Mouse (Mus musculus): ENCODE data around the gene Spg20.

Gene Spg20

DNA sequence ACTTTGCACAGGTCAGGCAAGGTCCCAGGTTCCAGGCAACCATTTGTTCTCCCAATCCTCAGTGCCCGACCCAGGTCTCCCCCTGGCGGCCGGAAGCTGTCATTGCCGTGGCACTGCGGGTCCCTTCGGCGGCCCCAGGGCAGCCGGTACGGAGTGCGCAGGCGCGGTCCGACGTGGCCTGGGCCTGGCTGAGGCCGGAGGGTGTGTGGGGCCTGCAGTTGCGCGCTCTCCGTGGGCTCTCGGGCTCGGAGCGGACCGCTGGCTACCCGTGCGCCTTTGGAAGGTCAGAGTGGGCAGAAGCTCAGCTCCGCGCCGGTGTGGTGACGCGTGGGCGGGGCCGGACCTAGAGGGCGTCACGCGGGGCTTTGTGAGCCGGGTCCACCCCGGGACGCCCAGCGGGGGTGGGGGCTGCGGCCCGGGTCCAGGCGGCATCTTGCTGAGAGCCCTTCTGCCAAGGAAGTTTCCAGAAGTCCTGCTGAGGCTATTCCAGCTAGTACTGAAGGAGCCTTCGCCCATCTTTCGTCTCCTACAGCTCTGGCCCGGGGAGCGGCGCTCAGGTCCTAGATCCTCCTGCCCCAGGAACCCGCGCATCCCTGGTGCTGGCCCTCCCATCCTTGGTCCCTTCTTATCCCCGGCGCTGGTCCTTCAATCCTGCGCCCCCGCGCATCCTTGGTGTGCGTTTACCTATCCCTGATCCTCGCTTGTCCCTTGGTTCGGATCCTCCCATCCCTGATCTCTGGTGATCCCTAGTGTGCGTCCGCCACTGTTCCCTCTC is at the start of gene Spg20:
TSS of gene Spg20 (plus strand) at position 174 of the 775 bp plus-strand sequence.
- DNase-seq (ENCODE audit: low read depth): peak; percentile 73

DNA sequence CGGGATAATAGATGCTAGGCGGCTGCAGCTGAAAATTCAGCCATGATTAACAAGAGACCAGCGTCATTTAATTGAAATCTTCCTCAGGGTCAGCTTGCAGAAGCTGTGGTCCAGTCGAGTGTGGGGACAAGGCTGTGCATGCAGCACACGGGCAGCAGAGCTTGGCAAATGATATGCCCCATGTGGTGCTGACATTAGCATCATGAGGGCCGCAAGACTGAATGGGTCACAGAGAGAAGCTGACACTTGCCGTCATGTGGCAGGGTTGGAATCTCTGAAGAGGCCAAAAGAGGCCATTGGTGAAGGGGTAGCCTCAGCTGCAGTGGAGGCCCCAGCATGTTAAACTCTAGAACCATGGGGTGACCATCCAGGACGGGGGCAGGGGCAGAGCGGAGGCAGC is 49.3 kb upstream of the Spg20 start:
- no peak for DNase-seq (ENCODE audit: low read depth)

DNA sequence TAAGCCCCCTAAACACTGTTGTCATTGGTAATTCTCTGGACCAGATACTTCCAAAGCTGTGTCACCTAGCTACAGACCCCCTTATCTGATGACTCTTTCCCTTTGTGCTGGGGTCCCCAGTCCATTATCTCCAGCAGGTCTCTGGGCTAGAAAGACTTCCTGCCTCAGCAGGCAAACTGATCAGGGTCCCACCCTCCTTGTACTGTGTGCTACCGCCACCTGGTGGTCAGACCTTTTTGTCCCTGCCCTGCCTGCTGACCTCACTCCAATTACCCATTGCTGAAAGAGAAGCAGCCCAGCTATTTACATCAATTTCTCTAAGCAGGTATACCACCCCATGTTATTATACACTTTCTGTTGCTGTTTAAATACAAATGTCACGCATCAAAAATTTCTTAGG is 47.5 kb upstream of the Spg20 start:
- DNase-seq (ENCODE audit: low read depth): peak; percentile 25

DNA sequence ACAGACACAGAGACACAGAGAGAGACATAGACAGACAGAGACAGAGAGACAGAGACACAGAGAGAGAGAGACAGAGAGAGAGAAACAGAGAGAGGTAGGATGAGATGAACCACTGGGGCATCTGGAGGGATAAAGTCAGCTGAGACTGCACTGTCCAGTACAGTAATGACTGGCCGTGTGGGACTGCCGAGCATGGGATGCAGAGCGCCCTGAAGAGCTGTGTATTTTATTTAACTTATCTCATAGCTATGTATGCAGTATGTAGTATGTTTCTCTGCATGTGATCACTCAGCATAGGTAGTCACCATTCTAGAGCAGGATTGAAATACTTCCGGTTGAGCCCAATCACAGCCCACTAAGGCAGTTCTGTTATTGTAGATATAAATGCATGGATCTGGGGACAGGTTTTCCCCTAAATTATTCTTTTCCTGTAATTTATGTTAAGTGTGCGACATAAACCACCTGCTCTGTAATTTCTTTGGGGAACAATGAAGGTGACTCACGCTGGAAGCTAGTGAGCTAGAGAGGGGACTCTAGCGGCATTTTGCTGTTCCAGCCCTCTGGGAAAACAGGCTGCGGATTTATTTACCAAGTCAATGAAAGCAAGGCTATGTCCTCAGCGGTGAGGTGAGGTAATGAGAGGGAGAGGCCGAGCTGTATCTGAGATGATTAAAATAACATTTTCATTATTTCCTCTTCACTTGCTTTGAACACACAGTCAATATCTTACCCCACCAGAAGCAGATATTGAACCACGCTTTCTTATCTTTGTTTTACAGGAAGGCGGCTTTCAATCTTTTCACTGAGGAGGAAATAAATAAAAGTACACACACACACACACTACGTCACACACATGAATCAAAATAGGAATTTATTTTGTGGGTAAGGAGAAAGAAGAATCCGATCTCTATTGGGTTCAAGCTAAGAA is 45.9 kb upstream of the Spg20 start:
- DNase-seq (ENCODE audit: low read depth): no peak

DNA sequence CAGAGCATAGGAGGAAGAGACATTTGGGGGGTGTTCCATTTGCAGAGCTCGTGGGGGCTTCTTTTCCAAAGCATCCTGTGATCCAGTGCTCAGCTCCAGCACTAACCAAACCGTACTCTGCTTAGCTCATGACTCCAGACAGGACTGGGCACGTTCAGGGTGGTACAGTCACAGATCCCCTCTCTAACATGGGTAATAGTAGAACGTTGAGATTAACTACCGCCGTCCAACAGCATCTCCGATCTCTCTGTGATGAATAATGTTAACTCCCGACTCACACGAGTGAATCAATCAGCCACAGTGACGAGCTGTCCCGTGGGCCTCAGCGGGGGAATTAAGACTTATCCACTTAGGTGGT is 45.3 kb upstream of the Spg20 start:
- no peak for DNase-seq (ENCODE audit: low read depth)

DNA sequence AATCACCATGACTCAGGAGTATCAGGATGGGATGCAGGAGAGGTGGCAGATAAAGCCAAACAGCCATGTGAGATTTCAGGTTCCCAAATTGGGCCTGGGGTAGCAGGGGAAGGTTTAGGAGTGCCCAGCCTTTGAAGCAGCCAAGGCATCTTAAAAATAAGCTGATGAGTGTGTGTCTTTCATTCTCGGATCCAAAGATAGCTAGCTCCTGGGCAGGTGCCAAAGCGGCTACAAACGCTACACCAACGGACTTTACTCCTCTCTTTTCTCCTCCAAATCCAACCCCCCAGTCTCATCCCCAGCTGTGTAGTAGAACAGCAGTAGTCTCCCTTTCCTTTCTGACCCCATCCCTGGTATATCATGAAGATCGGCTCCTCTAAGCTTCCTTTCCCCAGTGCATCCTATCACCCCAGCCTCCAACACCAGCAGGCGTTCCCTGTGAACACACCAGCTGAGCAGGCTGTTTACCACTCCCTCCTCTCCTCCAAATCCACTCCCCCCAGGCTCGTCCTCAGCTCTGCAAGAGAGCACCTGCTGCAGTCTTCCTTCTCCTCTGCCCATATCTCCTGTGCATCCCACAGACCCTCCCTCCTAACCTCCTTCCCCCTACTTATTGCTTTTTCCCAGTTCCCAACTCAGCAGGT is 44.0 kb upstream of the Spg20 start:
- DNase-seq (ENCODE audit: low read depth): no peak

DNA sequence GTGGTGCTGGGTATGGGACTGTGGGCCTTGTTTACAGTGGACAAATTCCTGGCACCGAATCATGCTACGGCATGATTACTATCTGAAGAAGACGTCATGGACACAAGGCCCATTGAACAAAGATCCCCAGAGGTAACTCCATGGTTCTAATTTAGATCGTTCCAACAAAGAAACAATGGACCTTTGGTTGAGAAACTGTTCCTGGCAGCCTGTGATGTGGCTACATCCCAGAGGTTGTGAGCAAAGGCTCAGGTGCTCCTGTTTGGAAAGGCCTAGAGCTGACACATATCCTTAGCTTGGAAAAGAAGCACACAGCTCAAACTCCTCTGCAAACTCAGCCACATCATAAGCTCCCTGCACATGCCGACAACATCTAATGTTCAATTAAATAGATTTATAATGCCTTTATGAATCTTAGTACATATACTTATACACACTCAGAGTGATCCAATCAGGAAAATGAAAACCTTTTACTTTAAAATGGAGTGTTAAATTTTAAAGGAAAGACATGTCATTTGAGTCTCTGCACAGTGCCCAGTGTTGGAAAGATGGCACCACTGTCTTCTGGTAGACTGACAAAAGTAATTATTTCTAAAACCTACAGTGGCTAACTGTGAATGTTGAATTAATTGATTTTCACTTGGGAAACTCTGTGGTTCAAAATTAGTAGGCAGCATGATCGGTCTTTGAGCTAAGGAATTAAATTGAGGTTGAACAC is 37.2 kb upstream of the Spg20 start:
- DNase-seq (ENCODE audit: low read depth): no peak

DNA sequence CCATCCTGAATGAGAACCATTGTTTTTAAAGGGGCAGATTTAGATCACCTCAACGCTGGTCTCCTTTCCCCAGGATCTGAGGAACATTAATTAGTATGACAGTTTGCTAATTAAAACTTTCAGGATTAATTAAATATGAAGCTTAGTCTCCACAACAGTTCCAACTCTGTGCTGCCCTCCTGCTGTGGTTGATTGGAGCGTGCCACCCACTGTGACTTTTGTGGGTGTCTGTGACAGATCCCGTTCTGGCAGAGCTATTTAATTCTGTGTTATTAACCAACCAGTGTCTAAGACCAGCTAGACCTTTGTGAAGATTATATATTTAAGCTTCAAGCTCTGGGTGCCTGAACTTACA is 36.6 kb upstream of the Spg20 start:
- no peak for DNase-seq (ENCODE audit: low read depth)

DNA sequence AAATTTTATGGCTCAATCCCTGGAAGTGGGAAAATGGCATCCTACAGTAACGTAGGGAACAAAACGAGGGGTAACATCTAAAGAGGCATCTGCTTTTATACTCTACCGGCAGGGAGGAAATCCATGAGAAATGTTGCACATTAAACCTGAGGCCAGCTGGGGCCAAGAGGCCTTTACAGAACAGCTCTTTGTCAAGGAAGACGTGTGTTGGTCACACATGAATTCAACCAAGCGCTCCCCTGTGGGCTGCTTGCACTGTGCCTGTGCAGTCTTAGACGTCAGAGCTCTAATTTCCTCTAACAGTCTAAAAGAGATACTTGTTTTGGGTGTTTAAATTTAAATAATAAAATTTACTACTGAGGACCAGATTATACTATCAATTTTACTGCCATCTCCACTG is 33.7 kb upstream of the Spg20 start:
- DNase-seq (ENCODE audit: low read depth): no peak

DNA sequence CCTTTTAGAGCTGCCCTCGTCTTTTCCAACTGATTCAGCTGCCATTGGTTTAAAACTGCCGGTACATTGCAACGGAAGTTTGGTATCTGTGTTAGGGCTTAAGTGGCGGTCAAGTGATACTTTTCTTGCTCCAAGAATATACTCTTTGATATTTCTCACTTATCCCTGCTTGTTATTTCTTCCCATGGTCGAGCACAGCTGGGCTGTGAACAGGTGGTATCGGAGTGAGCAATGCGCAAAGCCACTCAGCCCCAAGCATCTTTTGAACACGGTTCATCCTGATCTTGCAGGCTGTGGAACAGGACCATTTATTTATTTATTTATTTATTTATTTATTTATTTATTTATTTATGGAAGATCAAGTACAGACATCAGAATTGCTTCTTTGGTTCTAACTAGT is 32.3 kb upstream of the Spg20 start:
- no peak for DNase-seq (ENCODE audit: low read depth)

DNA sequence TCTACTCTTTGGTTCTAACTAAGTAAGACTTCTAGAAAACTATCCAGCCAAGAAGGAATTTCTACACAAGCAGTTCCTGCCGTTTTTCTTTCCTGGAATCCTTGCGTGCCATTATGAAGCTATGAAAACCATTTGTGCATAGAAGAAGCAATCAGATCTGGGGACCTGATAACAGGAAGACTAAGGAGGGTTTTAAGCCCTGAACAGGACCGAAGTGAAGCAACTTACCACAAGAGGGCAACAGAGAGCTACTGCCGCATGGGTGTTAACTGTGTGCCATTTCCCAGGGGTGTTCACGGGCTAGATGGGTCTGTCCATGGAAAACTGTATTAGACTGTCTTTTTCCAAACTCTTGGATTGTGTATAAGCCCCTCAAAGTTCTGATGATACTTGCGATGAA is 31.9 kb upstream of the Spg20 start:
- DNase-seq (ENCODE audit: low read depth): peak; percentile 50

DNA sequence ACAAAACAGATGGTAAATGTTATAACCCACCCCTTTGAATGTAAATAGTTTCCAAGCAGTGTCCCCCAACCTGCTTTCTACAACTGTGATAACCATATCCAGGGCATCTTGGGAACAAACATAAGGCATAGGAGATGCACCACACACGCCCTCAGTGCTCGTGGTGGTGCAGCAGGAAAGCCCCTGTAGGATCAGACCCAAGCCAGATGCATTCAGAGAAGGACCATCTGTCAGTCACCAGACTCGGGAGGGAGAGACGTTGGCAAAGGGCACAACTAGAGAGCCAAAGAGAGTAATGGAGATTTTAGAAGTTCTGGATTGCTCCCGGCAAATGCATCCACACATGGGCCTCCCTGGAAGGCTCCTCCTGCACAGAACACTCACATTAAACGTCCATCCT is 27.1 kb upstream of the Spg20 start:
- DNase-seq (ENCODE audit: low read depth): no peak

DNA sequence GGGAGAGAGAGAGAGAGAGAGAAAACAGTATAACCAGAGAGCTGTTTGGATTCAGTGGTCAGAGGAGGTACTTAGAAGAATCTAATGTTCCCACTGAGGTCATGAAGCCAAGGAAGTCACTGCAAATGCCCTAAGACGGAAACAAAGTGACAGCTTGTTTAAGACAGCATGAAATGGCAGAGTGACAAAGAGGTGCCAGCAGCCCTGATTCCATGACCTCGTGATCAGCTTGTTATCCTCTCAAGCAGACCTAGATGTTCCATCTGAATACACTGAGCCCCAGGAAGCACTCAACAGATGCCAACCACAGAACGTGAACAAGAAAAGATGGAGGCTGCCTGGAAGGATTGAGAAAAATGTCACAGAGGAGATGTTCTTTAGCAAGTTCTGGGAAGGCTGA is 26.2 kb upstream of the Spg20 start:
- no peak for DNase-seq (ENCODE audit: low read depth)

DNA sequence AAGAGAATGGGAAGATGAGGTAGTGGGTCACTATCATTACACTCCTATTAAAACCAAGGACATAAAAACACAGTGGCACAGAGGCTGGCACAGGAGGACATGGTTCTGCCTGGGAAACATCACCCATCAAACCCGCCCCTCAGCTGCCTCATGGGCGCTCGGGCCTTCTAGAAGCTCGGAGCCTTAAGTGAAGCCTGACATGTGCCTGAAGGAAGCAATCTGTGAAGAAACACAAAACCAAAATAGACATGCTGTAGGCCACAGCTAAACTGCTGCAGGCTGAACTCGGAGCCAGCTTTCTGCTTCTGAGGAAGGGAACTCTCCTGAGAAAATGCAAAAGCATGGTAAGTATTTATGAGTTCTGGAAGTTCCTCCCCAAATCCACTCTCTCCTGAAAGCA is 25.0 kb upstream of the Spg20 start:
- no peak for DNase-seq (ENCODE audit: low read depth)

DNA sequence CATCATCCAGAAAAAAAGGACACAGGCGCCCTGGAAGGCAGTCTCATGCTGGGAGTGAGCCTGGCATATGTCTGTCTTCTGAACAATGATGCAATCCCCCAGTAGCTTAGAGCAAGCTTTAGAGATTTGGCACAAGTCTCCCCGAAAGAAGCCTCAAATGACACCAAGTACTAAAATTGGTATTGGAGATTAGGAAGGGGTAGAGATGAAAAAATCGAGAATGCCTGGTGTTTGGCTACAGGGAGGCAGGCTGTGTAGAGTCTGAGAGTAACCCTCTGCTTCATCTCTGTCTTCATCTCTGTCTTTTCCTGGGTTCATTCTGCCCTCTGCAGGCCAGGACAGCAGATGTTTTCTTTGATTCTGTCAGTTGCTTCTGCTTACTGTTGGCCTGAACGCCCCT is 24.5 kb upstream of the Spg20 start:
- DNase-seq (ENCODE audit: low read depth): no peak

DNA sequence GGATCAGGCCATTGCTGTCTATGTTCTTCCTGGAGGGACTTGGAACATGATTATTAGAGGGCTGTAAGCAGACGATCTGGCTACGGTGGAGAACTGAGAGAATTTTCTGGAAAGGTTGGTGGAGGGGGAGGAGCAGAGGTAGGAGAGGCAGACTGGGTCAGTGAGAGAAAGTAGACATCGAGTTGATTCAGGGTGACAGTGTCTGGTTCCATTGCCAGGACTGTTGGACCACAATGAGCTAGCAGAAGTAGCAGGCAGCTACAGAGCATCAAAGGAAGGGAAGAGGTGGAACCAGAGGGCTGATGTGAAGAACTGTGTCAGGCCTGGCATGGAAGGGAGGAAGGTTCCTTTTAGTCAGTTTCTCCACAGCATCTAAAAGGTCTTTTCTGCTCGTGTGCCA is 23.5 kb upstream of the Spg20 start:
- no peak for DNase-seq (ENCODE audit: low read depth)

DNA sequence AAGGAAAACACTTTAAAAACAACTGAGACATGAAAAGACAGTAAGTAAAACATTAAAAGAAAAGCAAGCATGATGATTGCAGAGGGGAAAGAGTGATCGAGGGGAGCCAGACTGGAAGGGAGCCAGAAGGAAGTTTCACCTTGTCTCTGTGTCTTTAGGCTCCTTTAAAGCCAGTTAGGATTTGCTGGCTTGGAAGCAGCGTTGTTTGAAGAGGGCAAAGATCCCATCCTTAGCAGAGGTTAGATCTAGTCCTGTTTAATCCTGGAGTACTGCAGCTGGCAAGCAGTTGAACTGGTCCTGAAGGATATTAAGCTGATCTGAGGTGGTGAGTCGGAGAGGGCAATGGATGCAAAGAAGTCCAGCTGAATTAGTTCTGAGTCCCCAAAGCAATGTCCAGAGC is 23.1 kb upstream of the Spg20 start:
- DNase-seq (ENCODE audit: low read depth): no peak

DNA sequence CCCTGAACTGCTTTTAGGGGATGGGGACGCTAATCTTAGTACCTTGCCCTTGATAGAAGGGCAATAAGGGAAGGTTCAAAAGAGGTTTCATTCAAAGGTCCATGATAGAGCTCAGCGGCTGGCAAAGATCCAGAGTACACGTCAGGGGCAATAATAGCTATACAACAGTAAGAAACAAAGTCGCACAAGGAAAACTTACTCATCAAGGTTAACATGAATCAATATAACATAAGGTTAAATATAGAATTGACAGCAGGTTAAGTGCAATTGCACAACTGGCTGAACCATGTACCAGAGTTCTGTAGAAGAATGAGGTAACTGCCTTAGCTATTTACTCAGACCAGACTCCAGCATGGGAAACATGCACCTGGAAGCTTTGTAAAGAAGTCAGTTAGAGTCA is 22.6 kb upstream of the Spg20 start:
- no peak for DNase-seq (ENCODE audit: low read depth)

DNA sequence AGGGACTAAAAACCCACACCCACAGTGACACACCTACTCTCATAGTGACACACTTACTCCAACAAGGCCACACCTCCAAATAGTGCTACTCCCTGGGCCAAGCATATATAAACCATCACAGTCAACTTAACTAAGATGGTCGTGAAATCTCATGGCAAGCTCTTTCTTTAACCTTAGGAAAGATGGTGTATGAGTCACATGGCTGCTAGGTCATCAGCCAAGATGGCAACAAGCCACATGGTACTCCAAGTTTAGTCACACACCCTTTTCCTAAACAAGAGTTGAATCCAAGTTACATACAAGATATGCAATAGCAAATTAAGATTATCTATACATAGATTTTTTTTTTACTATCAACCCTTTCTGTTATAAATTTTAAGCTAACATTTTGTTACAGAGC is 18.7 kb upstream of the Spg20 start:
- DNase-seq (ENCODE audit: low read depth): no peak

DNA sequence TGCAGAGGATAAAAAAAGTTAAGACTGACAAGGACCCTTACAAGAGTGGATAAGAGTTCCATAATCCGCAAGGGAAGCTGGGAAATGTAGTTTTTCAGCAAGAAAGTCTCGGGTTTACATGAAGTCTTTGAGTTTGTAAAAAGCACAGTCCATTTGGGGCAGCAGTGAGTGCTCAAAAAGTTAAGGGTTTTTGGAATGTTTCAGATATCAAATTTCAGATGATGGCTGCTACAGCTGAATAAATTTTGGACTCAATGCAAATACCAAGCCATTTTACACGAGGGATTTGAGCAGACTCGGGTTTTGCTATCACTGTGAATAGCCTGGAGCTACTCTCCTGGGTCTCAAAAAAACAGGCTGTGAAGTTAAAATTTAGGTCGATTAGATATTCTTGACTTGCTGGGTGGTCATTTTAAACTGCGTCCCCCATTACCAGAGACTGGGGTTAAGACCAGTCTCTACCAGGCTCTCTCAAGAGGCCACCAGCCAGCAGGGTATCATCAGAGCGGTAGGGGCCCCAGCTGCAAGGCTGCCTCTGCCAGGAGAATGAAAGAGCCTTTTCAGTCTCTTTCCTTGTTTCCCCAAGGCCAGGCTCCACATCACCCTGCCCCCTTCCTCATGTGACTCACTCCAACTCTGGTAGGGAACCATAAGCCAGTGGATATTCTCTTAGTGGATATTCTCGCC is 15.8 kb upstream of the Spg20 start:
- DNase-seq (ENCODE audit: low read depth): no peak

DNA sequence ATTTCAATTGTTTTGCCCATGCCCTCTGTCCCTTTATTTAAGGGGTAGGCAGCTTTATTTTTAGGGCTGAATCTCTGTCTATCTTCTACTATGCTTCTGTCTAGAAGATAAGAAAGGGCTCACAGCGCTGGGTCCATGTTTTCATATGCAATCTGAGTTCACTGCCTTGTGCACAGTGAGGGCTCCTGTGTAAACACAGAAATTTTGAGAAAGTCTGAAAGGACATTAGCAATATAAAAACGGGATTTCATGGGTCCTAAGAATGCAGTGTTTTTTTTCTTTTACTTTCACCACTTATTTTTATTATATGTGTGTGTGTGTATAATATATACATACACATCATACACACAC is 15.3 kb upstream of the Spg20 start:
- DNase-seq (ENCODE audit: low read depth): no peak

DNA sequence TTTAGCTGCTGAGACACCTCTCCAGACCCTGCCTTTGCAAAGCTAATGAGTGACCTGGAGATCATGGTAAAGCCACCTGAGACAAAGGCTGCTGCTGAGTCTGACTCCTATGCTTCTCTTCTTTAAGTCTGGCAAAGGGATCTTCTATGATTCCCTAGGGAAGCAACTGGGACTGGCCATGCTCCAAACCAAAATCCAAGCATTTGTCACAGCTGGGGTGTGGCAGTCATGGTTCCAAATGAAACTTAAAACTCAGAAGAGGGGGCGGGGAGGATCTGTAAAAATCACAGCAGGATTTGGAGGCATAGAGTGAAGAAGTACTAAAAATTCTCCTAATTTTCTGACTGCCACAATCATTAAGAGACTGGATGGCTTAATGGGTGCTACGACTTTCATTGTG is 14.7 kb upstream of the Spg20 start:
- DNase-seq (ENCODE audit: low read depth): no peak

All from c-Kit-positive CD71-negative TER-119-negative erythroid progenitor cells, embryonic 14.5 days (primary cell).